Mouse (Mus musculus): ENCODE data around the gene Sppl2b. TPM values are rescaled to one million over a fixed set of nuclear protein-coding genes. Genes with fewer than 3 reads are reported as not detected.

Sppl2b gene
- polyA plus RNA-seq, 1 experiment from 2014 or later, result 52.9 TPM

- no peaks in the 10 kb centered on the region for H3K9me3 ChIP-seq
Measured at GRCm38 (mm10) chr10:80843087-80843930, 11.8 kb upstream of the Sppl2b start.

DNA sequence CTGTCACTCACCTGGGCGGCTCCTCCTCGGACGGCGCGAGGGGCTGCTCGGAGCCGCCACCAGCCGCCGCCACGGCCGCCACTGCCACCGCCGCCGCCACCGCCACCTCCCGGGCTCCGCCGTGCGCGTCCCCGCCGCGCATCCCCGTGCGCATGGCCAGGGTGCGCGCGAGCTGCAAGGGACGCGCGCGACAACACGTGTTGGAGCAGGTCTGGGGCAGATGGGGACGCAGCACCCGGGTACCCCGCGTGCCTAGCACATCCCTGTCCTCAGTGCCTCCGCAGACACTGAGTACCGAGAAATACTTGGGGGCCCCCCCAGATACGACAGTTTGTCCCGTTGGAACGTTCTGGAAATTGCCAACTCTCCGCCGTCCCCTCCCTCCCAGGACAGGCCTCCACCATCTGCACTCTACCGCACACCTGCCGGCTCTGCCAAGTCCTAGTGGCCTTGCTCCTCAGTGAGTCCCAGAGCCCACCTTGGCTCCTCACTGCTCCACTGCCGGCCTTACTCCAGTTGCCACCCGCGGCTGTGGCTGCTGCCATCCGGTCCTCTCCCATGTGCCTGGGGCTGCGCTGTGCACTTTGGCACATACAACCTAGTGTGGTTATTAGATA is 11.0 kb upstream of the Sppl2b start, which contains the start of gene Lingo3:
Gene Lingo3 (minus strand): TSS at position 109 of the 617 bp plus-strand sequence.
- 4% methylated on average over 51 of the region's 51 CpGs for WGBS
- Histone ChIP-seq H3K36me3 (no peaks in the 10 kb centered on the region), H3K4me3 (peak within 1 kb of the TSS; percentile 56), H3K27ac (peak within 1 kb of the TSS; percentile 77), H3K27me3 (ENCODE audit: insufficient read depth, poor library complexity, severe bottlenecking) (peaks cover 61% of the 10 kb centered on the region), H3K9me3 (no peaks in the 10 kb centered on the region), H3K4me1 (replicated peaks) (peaks cover 55% of the 10 kb centered on the region)
- DNase-seq (ENCODE audit: low spot score), result no peak

More at GRCm38 (mm10) chr10:80843087-80843930, 11.8 kb upstream of the Sppl2b start:
- peak overlapping the region; percentile 56 for H3K4me3 ChIP-seq
- peak overlapping the region; percentile 77 for H3K27ac ChIP-seq
- peaks cover 66% of the 10 kb centered on the region for H3K27me3 ChIP-seq (ENCODE audit: insufficient read depth, poor library complexity, severe bottlenecking)
- H3K4me1 ChIP-seq (replicated peaks), result peaks cover 51% of the 10 kb centered on the region
- WGBS, result 9% methylated on average over 32 of the region's 32 CpGs
- H3K36me3 ChIP-seq, result no peaks in the 10 kb centered on the region
- no peak for DNase-seq (ENCODE audit: low spot score)

DNA sequence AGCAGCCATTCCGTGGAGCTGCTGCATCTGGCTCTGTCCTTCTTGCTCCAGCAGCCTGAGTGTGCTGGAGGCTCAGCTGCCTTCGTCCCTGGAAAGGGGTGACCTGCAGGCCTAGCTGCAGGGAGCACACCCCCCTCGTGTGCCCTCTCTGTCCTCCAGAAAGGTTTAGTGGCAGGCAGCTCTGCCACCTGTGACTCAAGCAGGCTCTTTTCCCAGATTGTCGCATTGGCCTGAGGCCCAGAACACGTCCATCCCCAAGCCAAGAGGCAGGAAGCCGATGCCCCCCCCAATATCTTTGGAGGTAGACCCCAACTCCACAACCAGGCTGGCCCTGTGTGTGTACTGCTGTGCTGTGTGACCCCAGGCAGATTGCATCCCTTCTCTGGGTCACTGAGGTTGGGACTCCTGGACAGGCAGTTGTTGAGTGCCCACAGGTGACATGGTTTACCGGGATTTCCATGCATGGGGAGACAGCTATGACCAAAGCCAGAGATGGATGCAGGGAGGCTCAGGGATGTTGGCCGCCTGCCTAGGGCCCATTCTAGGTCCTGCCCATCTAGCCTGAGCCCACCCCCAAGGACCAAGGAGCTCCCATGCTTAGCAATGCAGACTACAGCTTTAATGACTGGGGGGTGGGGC is 9.9 kb upstream of the Sppl2b start:
- no peak for DNase-seq (ENCODE audit: low spot score)
- H3K4me1 ChIP-seq (replicated peaks), result peaks cover 52% of the 10 kb centered on the region
- H3K27ac ChIP-seq, result 0 out of 2 replicates have a peak overlapping the region, but pooled peaks have one; percentile 8
- H3K36me3 ChIP-seq, result peaks cover 6% of the 10 kb centered on the region
- H3K9me3 ChIP-seq, result no peaks in the 10 kb centered on the region
- peaks cover 61% of the 10 kb centered on the region for H3K27me3 ChIP-seq (ENCODE audit: insufficient read depth, poor library complexity, severe bottlenecking)
- no peak overlapping the region; the same call in 1 of the 2 replicates for H3K4me3 ChIP-seq
- WGBS, result 61% methylated on average over 8 of the region's 8 CpGs

GRCm38 (mm10) chr10:80845732-80846131 is 9.3 kb upstream of the Sppl2b start:
- Histone ChIP-seq H3K36me3 (peaks cover 11% of the 10 kb centered on the region), H3K27me3 (ENCODE audit: insufficient read depth, poor library complexity, severe bottlenecking) (peaks cover 59% of the 10 kb centered on the region), H3K27ac (no peak overlapping the region), H3K4me3 (no peak overlapping the region), H3K4me1 (replicated peaks) (peaks cover 46% of the 10 kb centered on the region), H3K9me3 (no peaks in the 10 kb centered on the region)
- 86% methylated on average over 12 of the region's 12 CpGs for WGBS
- DNase-seq (ENCODE audit: low spot score), result no peak

DNA sequence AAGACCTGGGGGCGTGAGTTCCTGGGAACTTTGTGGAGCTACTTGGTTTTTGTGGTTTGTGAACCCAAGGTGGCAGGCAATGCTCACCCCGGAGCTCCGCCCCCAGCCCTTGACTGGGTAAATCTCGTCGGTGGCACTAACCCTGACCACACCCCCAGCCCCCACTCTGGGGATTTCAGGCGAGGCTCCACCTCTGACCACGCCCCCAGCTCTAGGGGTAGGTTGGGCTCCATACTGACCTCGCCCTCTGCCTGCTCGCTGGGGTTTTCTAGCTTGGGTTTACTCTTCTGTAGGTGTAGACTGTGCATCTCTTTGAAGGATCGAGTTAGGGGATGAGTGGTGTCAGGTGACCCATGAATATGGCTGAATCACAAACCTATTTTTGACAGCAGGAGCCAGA is 6.5 kb upstream of the Sppl2b start:
- 0 out of 2 replicates have a peak overlapping the region, but pooled peaks have one; percentile 2 for H3K4me3 ChIP-seq
- DNase-seq (ENCODE audit: low spot score), result peak; percentile 39

DNA sequence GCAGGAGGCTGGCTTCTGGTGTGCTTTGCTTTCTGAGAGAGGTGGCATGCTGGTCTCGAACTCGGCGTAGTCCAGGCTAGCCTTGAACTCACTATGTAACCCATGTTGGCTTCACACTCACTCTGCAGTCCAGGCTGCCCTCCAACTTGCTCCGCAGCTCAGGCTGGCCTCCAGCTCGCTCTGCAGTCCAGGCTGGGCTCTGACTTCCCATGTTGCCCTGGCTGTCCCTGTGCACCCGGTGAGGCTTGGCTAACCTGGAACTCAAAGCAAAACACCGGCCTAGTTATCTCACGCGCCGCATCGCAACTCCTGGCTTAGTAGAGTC is 636 bp downstream of the Sppl2b start:
- Histone ChIP-seq H3K27me3 (ENCODE audit: insufficient read depth, poor library complexity, severe bottlenecking) (no peaks in the 10 kb centered on the region), H3K36me3 (peaks cover 31% of the 10 kb centered on the region), H3K27ac (peak overlapping the region; percentile 92), H3K9me3 (no peaks in the 10 kb centered on the region), H3K4me3 (peak overlapping the region; percentile 79), H3K4me1 (replicated peaks) (peaks cover 54% of the 10 kb centered on the region)
- no peak for DNase-seq (ENCODE audit: low spot score)
- 22% methylated on average over 11 of the region's 11 CpGs for WGBS

More for the DNA sequence above, 6.5 kb upstream of the Sppl2b start:
- Histone ChIP-seq H3K9me3 (no peaks in the 10 kb centered on the region), H3K27me3 (ENCODE audit: insufficient read depth, poor library complexity, severe bottlenecking) (peaks cover 31% of the 10 kb centered on the region), H3K4me1 (replicated peaks) (peaks cover 31% of the 10 kb centered on the region), H3K27ac (no peak overlapping the region), H3K36me3 (peaks cover 38% of the 10 kb centered on the region)
- WGBS, result 9% methylated on average over 10 of the region's 10 CpGs

GRCm38 (mm10) chr10:80856267-80856666 is 1.2 kb downstream of the Sppl2b start:
- WGBS, result 75% methylated on average over 3 of the region's 3 CpGs
- Histone ChIP-seq H3K4me1 (replicated peaks) (peaks cover 54% of the 10 kb centered on the region), H3K36me3 (peaks cover 30% of the 10 kb centered on the region), H3K27me3 (ENCODE audit: insufficient read depth, poor library complexity, severe bottlenecking) (no peaks in the 10 kb centered on the region), H3K9me3 (no peaks in the 10 kb centered on the region), H3K27ac (peak overlapping the region; percentile 92; the same call in 1 of the 2 replicates), H3K4me3 (peak overlapping the region; percentile 79)
- peak; percentile 21 for DNase-seq (ENCODE audit: low spot score)

GRCm38 (mm10) chr10:80856908-80857307 is 1.8 kb downstream of the Sppl2b start:
- DNase-seq (ENCODE audit: low spot score), result no peak
- 82% methylated on average over 5 of the region's 5 CpGs for WGBS
- Histone ChIP-seq H3K27ac (peak overlapping the region; percentile 92), H3K27me3 (ENCODE audit: insufficient read depth, poor library complexity, severe bottlenecking) (no peaks in the 10 kb centered on the region), H3K36me3 (peaks cover 30% of the 10 kb centered on the region), H3K9me3 (no peaks in the 10 kb centered on the region), H3K4me1 (replicated peaks) (peaks cover 54% of the 10 kb centered on the region), H3K4me3 (peak overlapping the region; percentile 79; the same call in 1 of the 2 replicates)

GRCm38 (mm10) chr10:80857386-80857785 is 2.3 kb downstream of the Sppl2b start:
- WGBS, result 49% methylated on average over 8 of the region's 8 CpGs
- Histone ChIP-seq H3K27ac (peak overlapping the region; percentile 92), H3K9me3 (no peaks in the 10 kb centered on the region), H3K4me1 (replicated peaks) (peaks cover 54% of the 10 kb centered on the region), H3K27me3 (ENCODE audit: insufficient read depth, poor library complexity, severe bottlenecking) (no peaks in the 10 kb centered on the region), H3K4me3 (peak overlapping the region; percentile 79; the same call in 1 of the 2 replicates), H3K36me3 (peaks cover 30% of the 10 kb centered on the region)
- peak; percentile 28 for DNase-seq (ENCODE audit: low spot score)

DNA sequence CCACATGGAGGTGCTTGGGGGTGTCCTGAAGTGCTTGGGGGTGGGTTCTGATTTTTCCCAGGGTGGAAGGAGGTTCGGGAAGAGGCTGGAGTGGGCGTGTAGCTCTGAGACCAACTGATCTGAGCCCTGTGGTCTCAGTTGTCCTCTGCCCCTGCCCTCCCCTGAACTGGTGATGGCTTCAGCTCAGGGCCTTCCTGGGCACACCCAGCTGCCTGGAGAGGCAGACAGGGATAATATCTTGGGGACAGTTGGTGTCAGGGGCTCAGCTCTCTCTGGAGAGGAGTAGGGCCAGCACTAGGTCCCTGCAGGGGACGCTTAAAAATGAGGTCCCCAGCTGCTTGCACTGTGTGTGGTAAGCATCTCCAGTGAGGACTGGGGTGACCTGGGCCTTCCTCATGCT is 2.8 kb downstream of the Sppl2b start:
- Histone ChIP-seq H3K36me3 (peaks cover 32% of the 10 kb centered on the region), H3K27ac (peak overlapping the region; percentile 92), H3K27me3 (ENCODE audit: insufficient read depth, poor library complexity, severe bottlenecking) (no peaks in the 10 kb centered on the region), H3K4me1 (replicated peaks) (peaks cover 54% of the 10 kb centered on the region), H3K9me3 (no peaks in the 10 kb centered on the region), H3K4me3 (peak overlapping the region; percentile 79)
- DNase-seq (ENCODE audit: low spot score), result no peak
- WGBS, result 53% methylated on average over 3 of the region's 3 CpGs

- 79% methylated on average over 7 of the region's 7 CpGs for WGBS
- H3K36me3 ChIP-seq, result peaks cover 32% of the 10 kb centered on the region
- no peak for DNase-seq (ENCODE audit: low spot score)
- H3K27me3 ChIP-seq (ENCODE audit: insufficient read depth, poor library complexity, severe bottlenecking), result no peaks in the 10 kb centered on the region
- H3K27ac ChIP-seq, result peak overlapping the region; percentile 92; the same call in 1 of the 2 replicates
- H3K4me1 ChIP-seq (replicated peaks), result peaks cover 50% of the 10 kb centered on the region
- H3K9me3 ChIP-seq, result no peaks in the 10 kb centered on the region
- peak overlapping the region; percentile 79 for H3K4me3 ChIP-seq
Measured at GRCm38 (mm10) chr10:80858350-80858935, 3.4 kb downstream of the Sppl2b start.

GRCm38 (mm10) chr10:80862305-80862704 is 7.2 kb downstream of the Sppl2b start:
- no peaks in the 10 kb centered on the region for H3K9me3 ChIP-seq
- H3K27me3 ChIP-seq (ENCODE audit: insufficient read depth, poor library complexity, severe bottlenecking), result no peaks in the 10 kb centered on the region
- H3K27ac ChIP-seq, result no peak overlapping the region
- peaks cover 67% of the 10 kb centered on the region for H3K36me3 ChIP-seq
- no peak overlapping the region for H3K4me3 ChIP-seq
- 85% methylated on average over 5 of the region's 5 CpGs for WGBS
- DNase-seq (ENCODE audit: low spot score), result no peak
- H3K4me1 ChIP-seq (replicated peaks), result peaks cover 17% of the 10 kb centered on the region

All from hindbrain, embryonic 10.5 days (tissue).